Mouse (Mus musculus) thymus, adult 2 months (tissue): Measurements from ENCODE around the gene 4930467E23Rik.
"Not testable (repeated sequence)": the region's sequence is repeated elsewhere in the genome, so short reads cannot be mapped to it uniquely, and the experiment has no call there.

Source experiments
- CTCF ChIP-seq: fragments of 200-500 bp; IDR thresholded peaks from 2 replicates; pipeline ENCODE4 v1.5.1; 2012; ENCODE audit warnings: mild to moderate bottlenecking, control low read depth, low read length, moderate library complexity, borderline replicate concordance; ENCODE audit not compliant: control insufficient read depth, poor library complexity, insufficient read depth; ENCODE audit errors: extremely low read depth
- POLR2A ChIP-seq: fragments of 200-500 bp; IDR thresholded peaks from 2 replicates; pipeline ENCODE4 v1.6.1; 2012; ENCODE audit warnings: mild to moderate bottlenecking, low read length, control low read depth, moderate library complexity; ENCODE audit not compliant: control insufficient read depth, poor library complexity, insufficient read depth; ENCODE audit errors: extremely low read depth

DNA sequence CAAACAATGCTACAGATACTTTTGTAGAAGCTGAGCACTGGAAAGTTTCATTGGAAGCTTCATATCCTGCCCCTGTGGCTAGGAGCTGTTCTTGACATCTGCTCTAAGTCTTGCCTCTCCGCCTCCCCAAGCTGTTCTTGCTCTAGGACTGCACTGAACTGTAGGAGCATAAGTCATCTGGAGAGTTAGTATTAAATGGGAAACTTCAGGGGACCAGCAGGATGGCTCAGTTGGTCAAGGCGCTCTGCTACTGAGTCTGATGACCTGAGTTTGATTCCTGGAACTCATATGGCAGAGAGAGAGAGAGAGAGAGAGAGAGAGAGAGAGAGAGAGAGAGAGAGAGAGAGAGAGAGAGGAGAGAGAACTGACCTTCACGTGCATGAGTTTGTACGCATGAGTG is 16.6 kb upstream of the 4930467E23Rik start:
- TF ChIP-seq CTCF, POLR2A: not testable (repeated sequence)
